ENCODE assay signal across 29 mouse cellular contexts in the genomic region with DNA sequence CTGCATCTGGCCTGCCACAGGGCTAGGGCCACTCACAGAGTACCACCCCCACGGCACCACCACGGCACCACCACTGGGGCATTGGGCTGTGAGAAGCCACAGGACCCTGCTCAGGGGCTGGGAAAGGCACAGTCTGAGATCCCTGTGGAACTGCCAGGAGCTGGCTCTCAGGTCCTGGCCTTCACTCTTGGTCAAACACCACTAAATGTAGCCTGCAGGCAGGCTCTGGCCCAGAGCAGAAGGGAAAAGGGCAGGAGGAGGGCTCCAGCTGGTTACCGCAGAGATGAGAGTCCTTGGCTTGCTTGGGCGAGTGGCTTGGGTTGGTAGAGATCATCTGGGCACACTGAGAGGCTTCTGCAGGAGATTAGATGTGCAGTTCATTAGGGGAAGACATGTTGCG.
A peak's percentile ranks its signal among the peaks of the same experiment; 100 is the strongest.
DNase-seq lines count a peak whose midpoint lies in the region; ATAC-seq and TF ChIP-seq lines count a peak whose summit lies in the region.
"Had no signal": no experiment of that assay in that cellular context is flagged by ENCODE, and none has a peak within 500 bp of the region (broad histone marks: within the 10 kb centered on the region; RNA-seq: fewer than 3 reads in every experiment).

No protein-coding gene starts in this region.

- TF ChIP-seq CTCF in cerebellum, adult 2 months (IDR thresholded peaks at IDR 0.05; ENCODE audit: borderline replicate concordance, insufficient read depth, low read depth, low read length) = no peak
- TF ChIP-seq CTCF in midbrain, postnatal 0 days (IDR thresholded peaks at IDR 0.05) = no peak

- ATAC-seq in cerebellum, adult (ENCODE audit: insufficient number of reproducible peaks, low FRiP score, low TSS enrichment) = no peak
- no peak for ATAC-seq in midbrain, postnatal 0 days (ENCODE audit: low FRiP score)

- no peaks in the 10 kb centered on the region for H3K27me3 ChIP-seq in cerebellum, adult 2 months (ENCODE audit: control insufficient read depth, insufficient read depth, low read length)
- H3K27me3 ChIP-seq in midbrain, postnatal 0 days (ENCODE audit: insufficient read depth, low read length) = no peaks in the 10 kb centered on the region
- H3K27me3 ChIP-seq: CH12.LX; forebrain, embryonic 12.5 days; hindbrain, embryonic 13.5 days; limb, embryonic 12.5 days; liver, embryonic 15.5 days; neural tube, embryonic 15.5 days had no signal

- DNase-seq in cerebellum, adult 11 months = peak; percentile 4
- peak; percentile 45 for DNase-seq in Muller cell, postnatal 12 days (ENCODE audit: inconsistent ontology term)
- DNase-seq in cerebellum, adult 2 months = peak; percentile 26 to 52
- DNase-seq in cerebellum, postnatal 14 days = peak; percentile 47 to 56
- DNase-seq in midbrain, postnatal 0 days (ENCODE audit: low spot score) = no peak
- no peak for DNase-seq in yolk sac, embryonic 10.5 days (ENCODE audit: low spot score)
- DNase-seq in thymus, adult 18-20 months = no peak
- DNase-seq: adrenal gland, postnatal 10 days; gastrocnemius, postnatal 25 days; heart, adult 11 months; heart, postnatal 36 days; kidney, adult 18-20 months; layer of hippocampus, postnatal 36 days; lung, embryonic 14.5 days; lung, postnatal 14 days; midbrain, embryonic 14.5 days; right cerebral cortex, postnatal 25 days; spleen, adult 18-20 months; thymus, postnatal 36 days had no signal

- peaks cover 3% of the 10 kb centered on the region for H3K4me1 ChIP-seq in cerebellum, adult 2 months (ENCODE audit: control insufficient read depth, insufficient read depth, low read length)
- H3K4me1 ChIP-seq in midbrain, postnatal 0 days (ENCODE audit: insufficient read depth, low read length) = no peaks in the 10 kb centered on the region
- H3K4me1 ChIP-seq: liver, embryonic 15.5 days; neural tube, embryonic 15.5 days had no signal

- WGBS in cerebellum, adult 2 months = 32% methylated on average over 5 of the region's 5 CpGs
- WGBS in midbrain, postnatal 0 days = 90% methylated on average over 5 of the region's 5 CpGs

- no peaks in the 10 kb centered on the region for H3K36me3 ChIP-seq in midbrain, postnatal 0 days (ENCODE audit: insufficient read depth, low read length)
- H3K36me3 ChIP-seq: forebrain, embryonic 12.5 days; hindbrain, embryonic 13.5 days; limb, embryonic 12.5 days; liver, embryonic 15.5 days; neural tube, embryonic 15.5 days had no signal

- no peak overlapping the region for H3K9ac ChIP-seq in midbrain, postnatal 0 days (replicated peaks; ENCODE audit: low read length, poor library complexity, severe bottlenecking)
- H3K9ac ChIP-seq: forebrain, embryonic 12.5 days; hindbrain, embryonic 13.5 days; limb, embryonic 12.5 days; liver, embryonic 15.5 days; lung, embryonic 14.5 days; neural tube, embryonic 15.5 days had no signal

- H3K4me2 ChIP-seq in midbrain, postnatal 0 days (ENCODE audit: low read depth, low read length, poor library complexity, severe bottlenecking) = no peak overlapping the region
- H3K4me2 ChIP-seq: forebrain, embryonic 12.5 days; heart, embryonic 11.5 days; hindbrain, embryonic 13.5 days; limb, embryonic 12.5 days; liver, embryonic 15.5 days; lung, embryonic 14.5 days; neural tube, embryonic 15.5 days had no signal

- H3K27ac ChIP-seq in cerebellum, adult 2 months (ENCODE audit: insufficient read depth, low read length) = no peak overlapping the region
- H3K27ac ChIP-seq in midbrain, postnatal 0 days (ENCODE audit: low read depth, low read length) = no peak overlapping the region
- H3K27ac ChIP-seq: forebrain, embryonic 12.5 days; hindbrain, embryonic 13.5 days; kidney, postnatal 0 days; limb, embryonic 12.5 days; liver, embryonic 15.5 days; neural tube, embryonic 15.5 days had no signal

- no peak overlapping the region for H3K4me3 ChIP-seq in cerebellum, adult 2 months (replicated peaks; ENCODE audit: insufficient read depth, low read depth, low read length)
- no peak overlapping the region for H3K4me3 ChIP-seq in midbrain, postnatal 0 days (ENCODE audit: low read depth, low read length)
- H3K4me3 ChIP-seq: erythroblast, embryonic 14.5 days; forebrain, embryonic 12.5 days; hindbrain, embryonic 13.5 days; limb, embryonic 12.5 days; liver, embryonic 15.5 days; neural tube, embryonic 15.5 days had no signal

- no peak for TF ChIP-seq POLR2A in cerebellum, adult 2 months (IDR thresholded peaks at IDR 0.05; ENCODE audit: borderline replicate concordance, insufficient read depth, low read length)

- H3K9me3 ChIP-seq in midbrain, postnatal 0 days (ENCODE audit: low read length) = no peaks in the 10 kb centered on the region
- H3K9me3 ChIP-seq: forebrain, embryonic 12.5 days; hindbrain, embryonic 13.5 days; limb, embryonic 12.5 days; liver, embryonic 15.5 days; neural tube, embryonic 15.5 days had no signal

Comparison
In these comparisons a context has a peak if more than half of its experiments do, and no peak if none do; other contexts are left out.
1. DNase-seq: peak in cerebellum, adult 11 months (single experiment), Muller cell, postnatal 12 days (single experiment), cerebellum, adult 2 months (2 of 2) and cerebellum, postnatal 14 days (2 of 2); none in midbrain, postnatal 0 days (single experiment), yolk sac, embryonic 10.5 days (single experiment) and thymus, adult 18-20 months (0 of 2).